Mouse (Mus musculus): ENCODE results near the gene Numa1.
"Not testable (repeated sequence)": the region's sequence is repeated elsewhere in the genome, so short reads cannot be mapped to it uniquely, and the experiment has no call there.

The Numa1 gene

GRCm38 (mm10) chr7:101985081-101985480 is 51.2 kb downstream of the Numa1 start:
- DNase-seq (ENCODE audit: low spot score), result no peak

- DNase-seq (ENCODE audit: low spot score), result no peak
These were observed 60.3 kb downstream of the Numa1 start for GRCm38 (mm10) chr7:101994241-101994640.

GRCm38 (mm10) chr7:101998194-101998927 is 64.5 kb downstream of the Numa1 start:
- DNase-seq (ENCODE audit: low spot score), result peak; percentile 83

GRCm38 (mm10) chr7:101999461-102000151 is 65.7 kb downstream of the Numa1 start:
- no peak for DNase-seq (ENCODE audit: low spot score)

DNA sequence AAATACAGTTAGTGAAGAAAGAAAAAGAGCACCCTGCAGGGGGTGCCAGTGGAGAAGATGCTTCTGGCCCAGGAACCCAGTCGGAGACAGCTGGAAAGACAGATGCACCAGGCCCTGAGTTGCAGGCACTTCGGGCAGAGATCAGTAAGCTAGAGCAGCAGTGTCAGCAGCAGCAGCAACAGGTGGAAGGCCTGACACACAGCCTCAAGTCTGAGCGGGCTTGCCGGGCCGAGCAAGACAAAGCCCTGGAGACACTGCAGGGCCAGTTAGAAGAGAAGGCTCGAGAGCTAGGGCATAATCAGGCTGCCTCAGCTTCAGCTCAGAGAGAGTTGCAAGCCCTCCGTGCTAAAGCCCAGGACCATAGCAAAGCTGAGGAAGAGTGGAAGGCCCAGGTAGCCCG is 66.4 kb downstream of the Numa1 start:
- DNase-seq (ENCODE audit: low spot score), result no peak

DNA sequence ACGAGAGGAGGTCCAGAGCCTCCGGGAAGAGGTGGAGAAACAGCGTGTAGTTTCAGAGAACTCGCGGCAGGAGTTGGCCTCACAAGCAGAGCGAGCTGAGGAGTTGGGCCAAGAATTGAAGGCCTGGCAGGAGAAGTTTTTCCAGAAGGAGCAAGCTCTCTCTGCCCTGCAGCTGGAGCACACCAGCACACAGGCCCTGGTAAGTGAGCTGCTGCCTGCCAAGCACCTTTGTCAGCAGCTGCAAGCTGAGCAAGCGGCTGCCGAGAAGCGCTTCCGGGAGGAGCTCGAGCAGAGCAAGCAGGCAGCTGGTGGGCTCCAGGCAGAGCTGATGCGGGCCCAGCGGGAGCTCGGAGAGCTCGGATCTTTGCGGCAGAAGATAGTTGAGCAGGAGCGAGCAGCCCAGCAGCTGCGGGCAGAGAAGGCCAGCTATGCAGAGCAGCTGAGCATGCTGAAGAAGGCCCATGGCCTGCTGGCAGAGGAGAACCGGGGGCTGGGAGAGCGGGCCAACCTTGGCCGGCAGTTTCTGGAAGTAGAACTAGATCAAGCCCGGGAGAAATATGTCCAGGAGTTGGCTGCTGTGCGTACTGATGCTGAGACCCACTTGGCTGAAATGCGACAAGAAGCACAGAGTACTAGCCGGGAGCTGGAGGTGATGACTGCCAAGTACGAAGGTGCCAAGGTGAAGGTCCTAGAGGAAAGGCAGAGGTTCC is 67.2 kb downstream of the Numa1 start:
- peak; percentile 13 for DNase-seq (ENCODE audit: low spot score)

DNA sequence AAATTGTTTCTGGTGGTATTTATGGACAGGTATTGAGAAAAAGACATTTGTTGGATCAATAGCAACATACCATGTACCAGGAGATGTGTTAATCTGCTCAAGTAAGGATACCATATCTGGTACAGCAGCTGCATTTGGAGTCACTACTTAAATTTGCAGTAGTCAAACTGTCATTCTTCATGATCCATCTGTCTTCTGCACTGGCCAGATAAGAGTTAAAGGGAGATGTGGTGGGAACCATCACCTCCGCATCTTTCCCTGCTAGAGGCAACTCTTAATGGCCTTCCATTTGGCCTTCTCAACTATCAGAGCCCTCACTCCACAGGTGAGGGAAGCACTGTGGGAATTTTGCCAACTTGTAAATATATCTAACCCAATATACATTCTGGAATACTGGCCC is 72.6 kb downstream of the Numa1 start:
- DNase-seq (ENCODE audit: low spot score), result no peak

- DNase-seq (ENCODE audit: low spot score), result no peak
These were observed 77.9 kb downstream of the Numa1 start for GRCm38 (mm10) chr7:102011855-102012254.

DNA sequence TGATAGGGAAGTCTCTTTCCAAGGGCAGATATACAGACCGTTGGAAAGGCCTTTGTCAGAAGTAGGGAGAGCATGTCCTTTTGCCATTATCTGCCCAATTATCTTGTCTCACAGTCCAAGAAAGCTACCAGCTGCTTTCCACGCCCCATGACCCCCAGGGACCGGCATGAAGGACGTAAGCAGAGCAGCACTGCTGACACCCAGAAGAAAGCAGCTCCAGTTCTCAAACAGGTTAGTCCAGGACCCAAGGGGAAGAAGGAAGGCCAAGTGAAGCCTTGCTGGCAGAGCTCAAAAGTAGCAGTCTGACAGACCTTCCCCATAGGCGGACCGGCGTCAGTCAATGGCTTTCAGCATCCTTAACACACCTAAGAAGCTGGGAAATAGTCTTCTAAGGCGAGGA is 79.5 kb downstream of the Numa1 start:
- no peak for DNase-seq (ENCODE audit: low spot score)

DNA sequence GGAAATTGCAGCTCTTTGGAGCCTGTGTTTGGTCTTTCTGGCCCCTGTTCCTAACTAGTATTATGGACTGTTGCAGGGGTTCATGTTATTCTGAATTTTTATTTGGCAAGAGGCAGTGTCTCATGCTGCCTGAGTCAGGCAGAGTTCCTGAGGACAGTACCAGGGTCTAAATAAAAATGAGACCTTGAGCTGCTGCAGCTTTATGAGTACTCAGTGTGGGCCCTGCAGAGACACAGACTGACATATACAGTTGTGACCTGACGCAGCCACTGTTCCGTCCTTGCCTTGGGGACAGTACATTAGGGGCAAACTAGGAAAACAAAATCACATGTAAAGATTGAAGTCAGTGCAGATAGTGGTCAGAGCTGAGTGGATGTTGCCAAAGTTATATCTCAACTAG is 81.1 kb downstream of the Numa1 start:
- DNase-seq (ENCODE audit: low spot score), result no peak

DNA sequence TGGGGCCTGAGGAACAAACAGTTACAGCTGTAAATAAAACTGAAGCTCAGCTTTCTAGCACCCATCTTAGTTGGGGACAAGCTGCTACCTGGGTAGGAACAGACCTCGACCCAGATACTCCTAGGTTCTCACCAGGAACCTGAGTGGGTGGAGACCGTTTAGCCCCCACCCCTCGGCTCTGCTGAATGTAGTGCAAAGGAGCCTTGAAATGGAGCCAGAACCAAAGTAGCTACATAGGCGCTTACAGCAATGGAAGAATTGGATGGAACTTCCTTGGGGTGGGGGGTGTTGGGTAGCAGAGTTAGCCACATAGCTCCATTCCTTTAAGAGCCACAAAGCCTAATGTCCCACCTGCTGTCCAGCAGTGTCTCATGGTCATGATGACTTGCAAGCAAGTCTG is 83.0 kb downstream of the Numa1 start:
- no peak for DNase-seq (ENCODE audit: low spot score)

DNA sequence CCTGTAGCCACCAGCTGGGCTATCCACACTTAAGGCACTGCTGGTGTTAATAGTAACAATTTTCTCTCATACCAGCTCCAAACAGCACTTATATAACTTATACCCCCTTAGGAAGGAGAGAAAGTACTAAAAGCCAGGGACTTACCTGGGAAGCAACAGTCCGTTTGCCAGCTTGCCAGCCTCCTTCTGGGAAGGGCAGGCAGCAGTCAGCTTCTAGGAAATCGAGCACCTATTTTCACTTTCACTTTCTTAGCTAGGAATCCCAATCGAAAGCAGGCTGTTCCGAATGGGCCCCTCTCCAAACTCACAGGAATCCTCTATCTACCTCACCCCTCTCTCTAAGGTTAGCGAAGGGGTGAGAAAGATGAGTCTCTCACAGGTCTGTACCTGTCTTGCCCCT is 83.5 kb downstream of the Numa1 start:
- no peak for DNase-seq (ENCODE audit: low spot score)

DNA sequence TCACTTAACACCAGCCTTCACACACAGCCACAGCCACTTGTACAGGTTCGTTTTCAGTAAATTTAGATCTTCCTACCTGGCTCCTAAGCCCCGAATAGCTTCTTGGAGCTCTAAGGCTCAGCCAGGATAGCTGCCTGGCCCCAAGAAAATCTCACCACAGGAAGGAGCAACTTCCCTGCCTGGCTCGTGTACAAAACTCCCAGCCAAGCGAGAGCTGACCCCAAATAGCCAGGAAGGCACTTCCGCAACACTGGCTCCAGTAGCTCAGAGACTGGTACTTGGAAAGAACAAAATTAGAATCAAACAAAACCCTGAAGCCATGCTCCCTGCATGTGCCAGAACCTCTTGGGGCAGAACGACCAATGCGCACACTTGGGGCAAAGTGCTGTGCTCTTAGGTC is 84.1 kb downstream of the Numa1 start:
- DNase-seq (ENCODE audit: low spot score), result no peak

GRCm38 (mm10) chr7:102018590-102018989 is 84.7 kb downstream of the Numa1 start, which contains the start of gene Il18bp:
Gene Il18bp (minus strand): TSS chr7:102018690.
- no peak for DNase-seq (ENCODE audit: low spot score)

GRCm38 (mm10) chr7:102019362-102019761 is 85.5 kb downstream of the Numa1 start:
- DNase-seq (ENCODE audit: low spot score), result no peak

DNA sequence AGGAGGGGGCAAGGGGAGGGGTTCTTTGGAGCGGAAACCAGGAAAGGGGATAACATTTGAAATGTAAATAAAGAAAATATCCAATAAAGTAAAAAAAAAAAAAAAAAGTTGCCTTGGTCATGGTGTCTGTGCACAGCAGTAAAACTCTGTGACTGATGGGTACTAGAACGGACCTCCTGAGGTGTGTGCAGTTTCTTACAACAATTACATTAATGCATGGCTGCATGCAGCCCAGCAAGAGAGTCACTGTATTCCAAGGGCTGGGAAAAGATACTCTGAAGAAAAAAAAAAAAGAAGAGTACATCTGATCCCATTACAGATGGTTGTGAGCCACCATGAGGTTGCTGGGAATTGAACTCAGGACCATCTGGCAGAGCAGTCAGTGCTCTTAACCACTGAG is 87.0 kb downstream of the Numa1 start:
- not testable (repeated sequence) for DNase-seq (ENCODE audit: low spot score)

GRCm38 (mm10) chr7:102023821-102024220 is 89.9 kb downstream of the Numa1 start:
- no peak for DNase-seq (ENCODE audit: low spot score)

DNA sequence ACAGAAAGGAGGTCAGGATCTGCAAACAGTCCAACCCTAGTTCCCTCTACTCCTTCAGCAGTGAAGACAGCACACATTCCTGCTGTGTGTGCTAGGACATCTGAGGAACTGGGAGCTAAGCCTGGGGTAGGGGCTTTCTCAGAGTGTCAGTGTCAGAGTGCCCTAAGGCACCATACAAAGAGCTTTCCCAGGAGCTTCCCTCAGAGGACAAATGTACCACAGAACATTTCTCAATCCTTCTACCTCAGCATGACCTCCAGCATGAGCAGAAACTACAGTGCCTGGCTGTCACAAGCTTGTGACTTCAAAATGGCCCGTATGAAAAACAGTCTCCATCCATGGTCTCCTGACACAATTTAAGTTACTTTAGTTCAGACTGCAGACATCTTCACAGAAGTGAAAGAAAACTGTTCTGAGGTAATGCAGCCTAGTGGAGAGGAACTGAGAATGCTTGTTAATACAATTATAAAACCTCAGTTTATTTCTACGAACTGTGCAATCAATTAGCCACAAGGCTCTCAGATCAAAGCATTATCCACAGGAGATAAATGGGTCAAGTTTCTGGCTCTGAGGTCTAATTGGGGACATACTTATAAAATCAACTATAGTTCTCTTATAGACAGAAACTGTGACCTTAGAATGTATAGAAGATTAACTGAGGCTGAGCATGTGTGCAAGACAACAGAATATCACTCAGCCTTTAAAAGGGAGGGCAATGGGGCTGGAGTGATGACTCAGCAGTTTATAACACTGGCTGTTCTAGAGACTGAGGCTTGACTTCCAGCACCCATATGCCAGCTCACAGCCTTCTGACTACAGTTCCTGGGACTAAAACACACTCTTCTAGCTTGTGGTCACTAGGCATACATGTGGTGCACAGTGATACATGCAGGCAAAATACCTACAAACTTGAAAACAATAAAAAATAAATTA is 91.5 kb downstream of the Numa1 start:
- no peak for DNase-seq (ENCODE audit: low spot score)

DNA sequence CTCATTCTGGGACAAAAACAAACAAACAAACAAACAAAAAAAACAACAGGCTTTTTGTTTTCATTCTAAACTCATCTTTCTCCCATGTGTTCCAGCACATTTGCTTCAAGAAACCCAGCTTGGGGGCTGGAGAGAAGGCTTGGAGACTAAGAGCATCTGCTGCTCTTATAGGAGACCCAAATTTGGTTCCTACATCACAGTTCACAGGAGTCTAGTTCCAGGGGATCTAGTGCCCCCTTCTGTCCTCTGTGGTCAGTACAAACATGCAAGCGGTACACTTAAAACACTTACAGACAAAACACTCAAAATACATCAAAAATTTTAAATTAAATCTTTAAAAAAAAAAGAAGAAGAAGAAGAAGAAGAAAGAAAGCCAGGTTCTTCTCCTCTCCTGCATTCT is 101.0 kb downstream of the Numa1 start:
- DNase-seq (ENCODE audit: low spot score), result no peak

- no peak for DNase-seq (ENCODE audit: low spot score)
These were observed 101.6 kb downstream of the Numa1 start for GRCm38 (mm10) chr7:102035534-102035933.

DNA sequence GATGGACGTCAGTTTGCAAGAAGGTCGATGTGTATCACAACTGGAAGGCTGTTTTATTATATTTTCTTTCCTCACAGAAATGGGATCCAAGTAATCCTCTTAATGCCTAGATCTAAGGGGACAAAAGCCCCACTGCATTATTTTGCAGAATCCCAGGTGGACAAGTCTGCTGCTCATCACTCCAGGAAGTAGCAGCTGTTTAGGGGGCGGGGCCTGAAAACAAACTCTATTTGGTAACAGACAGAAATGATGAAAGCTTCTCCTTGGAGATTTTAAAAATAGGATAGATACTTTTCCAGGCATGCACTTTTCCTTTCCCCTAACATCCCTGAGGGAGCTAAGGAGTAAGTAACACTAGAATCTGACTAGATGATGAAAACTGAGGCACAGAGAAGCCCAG is 103.4 kb downstream of the Numa1 start:
- no peak for DNase-seq (ENCODE audit: low spot score)

DNA sequence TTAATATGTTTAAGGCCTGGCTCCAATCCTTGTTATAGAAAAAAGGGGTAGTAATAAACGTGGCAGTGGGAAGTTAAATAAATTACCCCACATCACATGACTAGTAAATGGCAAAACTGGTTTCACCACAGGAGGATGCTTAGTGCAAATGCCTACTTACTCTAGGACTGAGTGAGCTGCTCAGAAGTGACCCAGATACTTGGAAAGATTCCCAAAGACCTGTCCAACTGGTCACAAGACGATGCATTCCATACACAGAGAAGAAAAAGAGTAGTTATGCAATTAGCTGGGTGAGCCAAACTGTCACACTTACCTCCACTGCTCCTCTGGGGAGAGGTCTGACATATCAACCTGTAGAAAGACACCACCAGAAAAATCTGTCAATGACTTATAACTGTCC is 108.4 kb downstream of the Numa1 start:
- no peak for DNase-seq (ENCODE audit: low spot score)

Data from urinary bladder, postnatal 25 days (tissue).